Mouse (Mus musculus): Measurements from ENCODE around the gene Olfr68. TPM values are rescaled to one million over a fixed set of nuclear protein-coding genes. Genes with fewer than 3 reads are reported as not detected.
"Not testable (repeated sequence)": the region's sequence is repeated elsewhere in the genome, so short reads cannot be mapped to it uniquely, and the experiment has no call there.

Gene Olfr68
- polyA plus RNA-seq (2014; fragmentation: Nextera tagmentation; extraction: Ambion mirVana) = not detected in 2 replicates

GRCm38 (mm10) chr7:103779598-103779997, at the start of gene Olfr68:
Gene Olfr68, minus strand, starts transcription at chr7:103779698.
- DNase-seq (ENCODE audit: low spot score) = no peak

GRCm38 (mm10) chr7:103827808-103828207, 48.3 kb upstream of the Olfr68 start, which contains the start of gene Hbb-bs:
Gene Hbb-bs, minus strand, starts transcription at chr7:103828096.
- Histone ChIP-seq H3K27ac (ENCODE audit: low read depth, low read length) (no peak within 1 kb of the TSS), H3K27me3 (ENCODE audit: control insufficient read depth, insufficient read depth, low read length) (no peaks in the 10 kb centered on the region), H3K4me1 (ENCODE audit: control insufficient read depth, insufficient read depth, low read length) (no peaks in the 10 kb centered on the region), H3K9me3 (ENCODE audit: control insufficient read depth, low read length) (no peaks in the 10 kb centered on the region), H3K36me3 (ENCODE audit: control insufficient read depth, insufficient read depth, low read length) (no peaks in the 10 kb centered on the region), H3K4me2 (ENCODE audit: low read depth) (no peak within 1 kb of the TSS), H3K4me3 (ENCODE audit: low read depth, low read length) (no peak within 1 kb of the TSS), H3K9ac (ENCODE audit: low read length) (no peak within 1 kb of the TSS)
- ATAC-seq (ENCODE audit: insufficient read depth, low FRiP score, low TSS enrichment) (no peak), DNase-seq (ENCODE audit: low spot score) (no peak)
- WGBS = 95% methylated on average over 4 of the region's 4 CpGs

More at GRCm38 (mm10) chr7:103779598-103779997, at the start of gene Olfr68:
- no peak within 1 kb of the TSS for H3K27ac ChIP-seq (ENCODE audit: low read depth, low read length)
- H3K4me1 ChIP-seq (ENCODE audit: control insufficient read depth, insufficient read depth, low read length) = no peaks in the 10 kb centered on the region
- H3K27me3 ChIP-seq (ENCODE audit: control insufficient read depth, insufficient read depth, low read length) = no peaks in the 10 kb centered on the region
- ATAC-seq (ENCODE audit: insufficient read depth, low FRiP score, low TSS enrichment) = no peak
- no peak within 1 kb of the TSS for H3K4me2 ChIP-seq (ENCODE audit: low read depth)
- 76% methylated on average over 3 of the region's 3 CpGs for WGBS
- no peaks in the 10 kb centered on the region for H3K9me3 ChIP-seq (ENCODE audit: control insufficient read depth, low read length)
- no peaks in the 10 kb centered on the region for H3K36me3 ChIP-seq (ENCODE audit: control insufficient read depth, insufficient read depth, low read length)
- no peak within 1 kb of the TSS for H3K9ac ChIP-seq (ENCODE audit: low read length)
- H3K4me3 ChIP-seq (ENCODE audit: low read depth, low read length) = no peak within 1 kb of the TSS

GRCm38 (mm10) chr7:103827139-103827538, 47.6 kb upstream of the Olfr68 start:
- H3K4me2 ChIP-seq (ENCODE audit: low read depth); H3K4me1 ChIP-seq (ENCODE audit: control insufficient read depth, insufficient read depth, low read length); DNase-seq (ENCODE audit: low spot score); ATAC-seq (ENCODE audit: insufficient read depth, low FRiP score, low TSS enrichment); H3K36me3 ChIP-seq (ENCODE audit: control insufficient read depth, insufficient read depth, low read length); H3K27me3 ChIP-seq (ENCODE audit: control insufficient read depth, insufficient read depth, low read length); H3K4me3 ChIP-seq (ENCODE audit: low read depth, low read length); H3K9me3 ChIP-seq (ENCODE audit: control insufficient read depth, low read length); H3K27ac ChIP-seq (ENCODE audit: low read depth, low read length); H3K9ac ChIP-seq (ENCODE audit: low read length): not testable (repeated sequence)
- no CpG with 5 or more reads among the region's 2 CpGs for whole genome bisulfite sequencing

- no peaks in the 10 kb centered on the region for H3K27me3 ChIP-seq (ENCODE audit: control insufficient read depth, insufficient read depth, low read length)
- H3K9ac ChIP-seq (ENCODE audit: low read length) = no peak overlapping the region
- no peaks in the 10 kb centered on the region for H3K4me1 ChIP-seq (ENCODE audit: control insufficient read depth, insufficient read depth, low read length)
- no peak for DNase-seq (ENCODE audit: low spot score)
- H3K4me2 ChIP-seq (ENCODE audit: low read depth) = no peak overlapping the region
- H3K4me3 ChIP-seq (ENCODE audit: low read depth, low read length) = no peak overlapping the region
- no peaks in the 10 kb centered on the region for H3K9me3 ChIP-seq (ENCODE audit: control insufficient read depth, low read length)
- WGBS = 68% methylated on average over 3 of the region's 3 CpGs
- no peaks in the 10 kb centered on the region for H3K36me3 ChIP-seq (ENCODE audit: control insufficient read depth, insufficient read depth, low read length)
- H3K27ac ChIP-seq (ENCODE audit: low read depth, low read length) = no peak overlapping the region
- ATAC-seq (ENCODE audit: insufficient read depth, low FRiP score, low TSS enrichment) = no peak
Observed at GRCm38 (mm10) chr7:103826255-103826887, 46.9 kb upstream of the Olfr68 start.

- no peak overlapping the region for H3K4me3 ChIP-seq (ENCODE audit: low read depth, low read length)
- no peaks in the 10 kb centered on the region for H3K9me3 ChIP-seq (ENCODE audit: control insufficient read depth, low read length)
- H3K27ac ChIP-seq (ENCODE audit: low read depth, low read length) = no peak overlapping the region
- ATAC-seq (ENCODE audit: insufficient read depth, low FRiP score, low TSS enrichment) (no peak), DNase-seq (ENCODE audit: low spot score) (no peak)
- H3K27me3 ChIP-seq (ENCODE audit: control insufficient read depth, insufficient read depth, low read length) = no peaks in the 10 kb centered on the region
- no peaks in the 10 kb centered on the region for H3K4me1 ChIP-seq (ENCODE audit: control insufficient read depth, insufficient read depth, low read length)
- no peak overlapping the region for H3K4me2 ChIP-seq (ENCODE audit: low read depth)
- 94% methylated on average over 3 of the region's 3 CpGs for WGBS
- no peak overlapping the region for H3K9ac ChIP-seq (ENCODE audit: low read length)
- H3K36me3 ChIP-seq (ENCODE audit: control insufficient read depth, insufficient read depth, low read length) = no peaks in the 10 kb centered on the region
Observed at GRCm38 (mm10) chr7:103825536-103826254, 46.2 kb upstream of the Olfr68 start.

GRCm38 (mm10) chr7:103824597-103824996, 45.1 kb upstream of the Olfr68 start:
- no peak overlapping the region for H3K4me2 ChIP-seq (ENCODE audit: low read depth)
- H3K9ac ChIP-seq (ENCODE audit: low read length) = no peak overlapping the region
- H3K4me1 ChIP-seq (ENCODE audit: control insufficient read depth, insufficient read depth, low read length) = no peaks in the 10 kb centered on the region
- no peaks in the 10 kb centered on the region for H3K27me3 ChIP-seq (ENCODE audit: control insufficient read depth, insufficient read depth, low read length)
- no peaks in the 10 kb centered on the region for H3K36me3 ChIP-seq (ENCODE audit: control insufficient read depth, insufficient read depth, low read length)
- ATAC-seq (ENCODE audit: insufficient read depth, low FRiP score, low TSS enrichment) (no peak), DNase-seq (ENCODE audit: low spot score) (no peak)
- WGBS = 96% methylated on average over 2 of the region's 2 CpGs
- H3K4me3 ChIP-seq (ENCODE audit: low read depth, low read length) = no peak overlapping the region
- H3K27ac ChIP-seq (ENCODE audit: low read depth, low read length) = no peak overlapping the region
- no peaks in the 10 kb centered on the region for H3K9me3 ChIP-seq (ENCODE audit: control insufficient read depth, low read length)

GRCm38 (mm10) chr7:103815085-103815484, 35.6 kb upstream of the Olfr68 start:
- H3K9ac ChIP-seq (ENCODE audit: low read length); H3K9me3 ChIP-seq (ENCODE audit: control insufficient read depth, low read length); H3K27me3 ChIP-seq (ENCODE audit: control insufficient read depth, insufficient read depth, low read length); H3K4me3 ChIP-seq (ENCODE audit: low read depth, low read length); H3K27ac ChIP-seq (ENCODE audit: low read depth, low read length); H3K4me2 ChIP-seq (ENCODE audit: low read depth); DNase-seq (ENCODE audit: low spot score); H3K4me1 ChIP-seq (ENCODE audit: control insufficient read depth, insufficient read depth, low read length); ATAC-seq (ENCODE audit: insufficient read depth, low FRiP score, low TSS enrichment); H3K36me3 ChIP-seq (ENCODE audit: control insufficient read depth, insufficient read depth, low read length): not testable (repeated sequence)
- 90% methylated on average over 1 of the region's 2 CpGs for WGBS

- WGBS = 88% methylated on average over 3 of the region's 3 CpGs
- no peak within 1 kb of the TSS for H3K9ac ChIP-seq (ENCODE audit: low read length)
- H3K27me3 ChIP-seq (ENCODE audit: control insufficient read depth, insufficient read depth, low read length) = no peaks in the 10 kb centered on the region
- H3K36me3 ChIP-seq (ENCODE audit: control insufficient read depth, insufficient read depth, low read length) = no peaks in the 10 kb centered on the region
- H3K4me1 ChIP-seq (ENCODE audit: control insufficient read depth, insufficient read depth, low read length) = no peaks in the 10 kb centered on the region
- H3K27ac ChIP-seq (ENCODE audit: low read depth, low read length) = no peak within 1 kb of the TSS
- H3K9me3 ChIP-seq (ENCODE audit: control insufficient read depth, low read length) = no peaks in the 10 kb centered on the region
- no peak within 1 kb of the TSS for H3K4me3 ChIP-seq (ENCODE audit: low read depth, low read length)
- DNase-seq (ENCODE audit: low spot score) = no peak
- H3K4me2 ChIP-seq (ENCODE audit: low read depth) = no peak within 1 kb of the TSS
- no peak for ATAC-seq (ENCODE audit: insufficient read depth, low FRiP score, low TSS enrichment)
Observed at GRCm38 (mm10) chr7:103813766-103814165, 34.3 kb upstream of the Olfr68 start, which contains the start of gene Hbb-bt. Gene Hbb-bt, minus strand, starts transcription at chr7:103813996.

- not testable (repeated sequence) for H3K4me1 ChIP-seq (ENCODE audit: control insufficient read depth, insufficient read depth, low read length); H3K27ac ChIP-seq (ENCODE audit: low read depth, low read length); H3K4me3 ChIP-seq (ENCODE audit: low read depth, low read length); H3K27me3 ChIP-seq (ENCODE audit: control insufficient read depth, insufficient read depth, low read length); H3K9me3 ChIP-seq (ENCODE audit: control insufficient read depth, low read length); H3K36me3 ChIP-seq (ENCODE audit: control insufficient read depth, insufficient read depth, low read length); H3K4me2 ChIP-seq (ENCODE audit: low read depth); DNase-seq (ENCODE audit: low spot score); H3K9ac ChIP-seq (ENCODE audit: low read length); ATAC-seq (ENCODE audit: insufficient read depth, low FRiP score, low TSS enrichment)
- no CpG with 5 or more reads among the region's 3 CpGs for WGBS
Observed at GRCm38 (mm10) chr7:103813152-103813551, 33.7 kb upstream of the Olfr68 start.

All from neural tube, embryonic 11.5 days (tissue).